In genomic region chr3:33440905-33441304, GRCm38 (mm10) we compare ENCODE assay signal across 18 mouse cellular contexts.
DNase-seq lines count a peak whose midpoint lies in the region; ATAC-seq and TF ChIP-seq lines count a peak whose summit lies in the region.
"Had no signal": no experiment of that assay in that cellular context is flagged by ENCODE, and none has a peak within 500 bp of the region (broad histone marks: within the 10 kb centered on the region; RNA-seq: fewer than 3 reads in every experiment).

No protein-coding gene starts in this region.

- no peak overlapping the region for H3K9ac ChIP-seq in forebrain, embryonic 12.5 days
- H3K9ac ChIP-seq in forebrain, embryonic 14.5 days (ENCODE audit: low read length): no peak overlapping the region
- no peak overlapping the region for H3K9ac ChIP-seq in midbrain, embryonic 15.5 days
- H3K9ac ChIP-seq in midbrain, embryonic 14.5 days (replicated peaks; ENCODE audit: low read length): no peak overlapping the region
- no peak overlapping the region for H3K9ac ChIP-seq in midbrain, postnatal 0 days (replicated peaks; ENCODE audit: low read length, poor library complexity, severe bottlenecking)
- H3K9ac ChIP-seq: embryonic facial prominence, embryonic 13.5 days; heart, embryonic 12.5 days; intestine, embryonic 15.5 days had no signal

- TF ChIP-seq CTCF in layer of hippocampus, adult 2 months (conservative IDR thresholded peaks at IDR 0.05): no peak
- TF ChIP-seq CTCF in midbrain, postnatal 0 days (IDR thresholded peaks at IDR 0.05): no peak

- no peaks in the 10 kb centered on the region for H3K27me3 ChIP-seq in forebrain, embryonic 12.5 days
- H3K27me3 ChIP-seq in forebrain, embryonic 14.5 days (replicated peaks; ENCODE audit: control insufficient read depth, insufficient read depth, low read length): no peaks in the 10 kb centered on the region
- H3K27me3 ChIP-seq in midbrain, embryonic 15.5 days (replicated peaks): no peaks in the 10 kb centered on the region
- no peaks in the 10 kb centered on the region for H3K27me3 ChIP-seq in midbrain, embryonic 14.5 days (ENCODE audit: control insufficient read depth, insufficient read depth, low read length)
- H3K27me3 ChIP-seq in midbrain, postnatal 0 days (ENCODE audit: insufficient read depth, low read length): no peaks in the 10 kb centered on the region
- H3K27me3 ChIP-seq: embryonic facial prominence, embryonic 13.5 days; heart, embryonic 12.5 days; intestine, embryonic 15.5 days had no signal

- H3K4me1 ChIP-seq in forebrain, embryonic 12.5 days: peaks cover 8% of the 10 kb centered on the region
- 0 out of 2 replicates have a peak, but pooled peaks cover 3% of the 10 kb centered on the region for H3K4me1 ChIP-seq in forebrain, embryonic 14.5 days (ENCODE audit: control insufficient read depth, insufficient read depth, low read length)
- no peaks in the 10 kb centered on the region for H3K4me1 ChIP-seq in midbrain, embryonic 15.5 days
- 0 out of 2 replicates have a peak, but pooled peaks cover 4% of the 10 kb centered on the region for H3K4me1 ChIP-seq in midbrain, embryonic 14.5 days (ENCODE audit: control insufficient read depth, insufficient read depth, low read length)
- no peaks in the 10 kb centered on the region for H3K4me1 ChIP-seq in midbrain, postnatal 0 days (ENCODE audit: insufficient read depth, low read length)
- H3K4me1 ChIP-seq: embryonic facial prominence, embryonic 13.5 days; heart, embryonic 12.5 days; intestine, embryonic 15.5 days had no signal

- 46% methylated on average over 2 of the region's 2 CpGs for WGBS in forebrain, embryonic 12.5 days
- 46% methylated on average over 2 of the region's 2 CpGs for WGBS in forebrain, embryonic 14.5 days
- WGBS in midbrain, embryonic 15.5 days: 53% methylated on average over 2 of the region's 2 CpGs
- WGBS in midbrain, embryonic 14.5 days: 45% methylated on average over 2 of the region's 2 CpGs
- WGBS in midbrain, postnatal 0 days: 43% methylated on average over 2 of the region's 2 CpGs

- DNase-seq in forebrain, embryonic 14.5 days (ENCODE audit: low spot score): no peak
- DNase-seq in layer of hippocampus, adult 2 months (ENCODE audit: low spot score in 2 of 2): no peak
- no peak for DNase-seq in layer of hippocampus, adult 9-10 months (ENCODE audit: low spot score)
- DNase-seq in midbrain, embryonic 14.5 days: no peak
- no peak for DNase-seq in midbrain, postnatal 0 days (ENCODE audit: low spot score)
- DNase-seq in embryo, embryonic 9.5 days (ENCODE audit: extremely low spot score): no peak
- DNase-seq: adrenal gland, postnatal 10 days; cerebellum, adult 11 months; cerebellum, adult 8-10 months; cerebellum, postnatal 14 days; gastrocnemius, adult 2 months; gastrocnemius, postnatal 25 days had no signal

- no peak overlapping the region for H3K4me2 ChIP-seq in forebrain, embryonic 12.5 days
- no peak overlapping the region for H3K4me2 ChIP-seq in forebrain, embryonic 14.5 days (ENCODE audit: low read length)
- H3K4me2 ChIP-seq in midbrain, embryonic 15.5 days: no peak overlapping the region
- no peak overlapping the region for H3K4me2 ChIP-seq in midbrain, embryonic 14.5 days (ENCODE audit: low read length)
- no peak overlapping the region for H3K4me2 ChIP-seq in midbrain, postnatal 0 days (ENCODE audit: low read depth, low read length, poor library complexity, severe bottlenecking)
- H3K4me2 ChIP-seq: embryonic facial prominence, embryonic 13.5 days; heart, embryonic 12.5 days; intestine, embryonic 15.5 days had no signal

- no peaks in the 10 kb centered on the region for H3K9me3 ChIP-seq in forebrain, embryonic 12.5 days
- no peaks in the 10 kb centered on the region for H3K9me3 ChIP-seq in forebrain, embryonic 14.5 days (replicated peaks; ENCODE audit: control insufficient read depth, low read length)
- H3K9me3 ChIP-seq in midbrain, embryonic 15.5 days: no peaks in the 10 kb centered on the region
- no peaks in the 10 kb centered on the region for H3K9me3 ChIP-seq in midbrain, embryonic 14.5 days (ENCODE audit: control insufficient read depth, low read length)
- H3K9me3 ChIP-seq in midbrain, postnatal 0 days (ENCODE audit: low read length): no peaks in the 10 kb centered on the region
- H3K9me3 ChIP-seq: embryonic facial prominence, embryonic 13.5 days; heart, embryonic 12.5 days; hindbrain, embryonic 10.5 days; intestine, embryonic 15.5 days had no signal

- H3K27ac ChIP-seq in forebrain, embryonic 12.5 days: no peak overlapping the region
- no peak overlapping the region for H3K27ac ChIP-seq in forebrain, embryonic 14.5 days (ENCODE audit: low read depth, low read length)
- H3K27ac ChIP-seq in layer of hippocampus, adult 2 months: peak overlapping the region; percentile 8; the same call in 1 of the 2 replicates
- H3K27ac ChIP-seq in midbrain, embryonic 15.5 days: no peak overlapping the region
- no peak overlapping the region for H3K27ac ChIP-seq in midbrain, embryonic 14.5 days (replicated peaks; ENCODE audit: low read depth, low read length)
- no peak overlapping the region for H3K27ac ChIP-seq in midbrain, postnatal 0 days (ENCODE audit: low read depth, low read length)
- H3K27ac ChIP-seq: embryonic facial prominence, embryonic 13.5 days; gastrocnemius, adult 2 months; hindbrain, embryonic 10.5 days; intestine, embryonic 15.5 days had no signal

- no peaks in the 10 kb centered on the region for H3K36me3 ChIP-seq in forebrain, embryonic 12.5 days (replicated peaks)
- no peaks in the 10 kb centered on the region for H3K36me3 ChIP-seq in forebrain, embryonic 14.5 days (ENCODE audit: control insufficient read depth, insufficient read depth, low read length)
- no peaks in the 10 kb centered on the region for H3K36me3 ChIP-seq in midbrain, embryonic 15.5 days (replicated peaks)
- H3K36me3 ChIP-seq in midbrain, embryonic 14.5 days (ENCODE audit: control insufficient read depth, insufficient read depth, low read length): no peaks in the 10 kb centered on the region
- no peaks in the 10 kb centered on the region for H3K36me3 ChIP-seq in midbrain, postnatal 0 days (ENCODE audit: insufficient read depth, low read length)
- H3K36me3 ChIP-seq: embryonic facial prominence, embryonic 13.5 days; heart, embryonic 12.5 days; hindbrain, embryonic 10.5 days; intestine, embryonic 15.5 days had no signal

- peak; percentile 53; the same call in 1 of the 2 replicates for ATAC-seq in forebrain, embryonic 12.5 days (ENCODE audit: low FRiP score)
- no peak for ATAC-seq in forebrain, embryonic 14.5 days
- ATAC-seq in midbrain, embryonic 15.5 days (replicated peaks): peak; percentile 67; the same call in 1 of the 2 replicates
- no peak for ATAC-seq in midbrain, embryonic 14.5 days (ENCODE audit: low FRiP score, low TSS enrichment)
- ATAC-seq in midbrain, postnatal 0 days (ENCODE audit: low FRiP score): 0 out of 2 replicates have a peak, but pooled peaks have one; percentile 49
- ATAC-seq: intestine, embryonic 15.5 days had no signal

- no peak overlapping the region for H3K4me3 ChIP-seq in forebrain, embryonic 12.5 days (replicated peaks)
- no peak overlapping the region for H3K4me3 ChIP-seq in forebrain, embryonic 14.5 days (ENCODE audit: low read depth, low read length)
- H3K4me3 ChIP-seq in layer of hippocampus, adult 2 months: no peak overlapping the region
- H3K4me3 ChIP-seq in midbrain, embryonic 15.5 days: no peak overlapping the region
- no peak overlapping the region for H3K4me3 ChIP-seq in midbrain, embryonic 14.5 days (replicated peaks; ENCODE audit: low read depth, low read length)
- H3K4me3 ChIP-seq in midbrain, postnatal 0 days (ENCODE audit: low read depth, low read length): no peak overlapping the region
- H3K4me3 ChIP-seq: embryonic facial prominence, embryonic 13.5 days; gastrocnemius, adult 2 months; heart, embryonic 12.5 days; hindbrain, embryonic 10.5 days; intestine, embryonic 15.5 days had no signal

Comparison
In these comparisons a context has a peak if more than half of its experiments do, and no peak if none do; other contexts are left out.
1. ATAC-seq: peak in forebrain, embryonic 12.5 days (single experiment), midbrain, embryonic 15.5 days (single experiment) and midbrain, postnatal 0 days (single experiment); none in forebrain, embryonic 14.5 days (single experiment) and midbrain, embryonic 14.5 days (single experiment).